Mouse (Mus musculus): ENCODE measurements around the gene Asb18. TPM values are rescaled to one million over a fixed set of nuclear protein-coding genes. Genes with fewer than 3 reads are reported as not detected.

The Asb18 gene
- 10 to 100 TPM; 21.8 to 26.9 TPM for total RNA-seq (2021)
- long read RNA-seq, experiment 1, partial matches to known transcripts, result 0 of 7 reads
- long read RNA-seq, experiment 1, other reads (novel, unspliced or antisense), result 7 of 7 reads
- long read RNA-seq, experiment 2, partial matches to known transcripts, result 0 of 10 reads
- long read RNA-seq, experiment 2, other reads (novel, unspliced or antisense), result 10 of 10 reads

DNA sequence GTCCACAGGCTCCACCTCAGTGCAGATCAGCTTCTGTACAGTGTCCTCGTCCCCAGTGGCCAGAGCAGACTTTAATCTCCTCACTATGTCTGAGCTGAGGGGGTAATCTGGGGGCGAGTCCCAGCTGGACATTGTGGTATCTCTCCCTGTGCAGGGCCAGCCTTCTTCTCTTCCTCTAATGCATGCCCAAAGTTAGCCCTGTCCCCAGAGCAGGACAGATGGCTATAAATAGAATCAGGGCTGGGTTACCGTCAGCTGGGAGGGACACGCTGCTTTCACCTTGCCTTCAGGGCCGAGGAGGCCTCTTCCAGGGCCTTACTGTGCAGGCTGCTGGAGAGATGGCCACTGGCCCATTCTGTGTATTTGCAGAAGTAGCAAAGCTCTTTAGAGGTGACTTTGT, at the start of gene Asb18:
TSS of gene Asb18 (minus strand) at position 221 of the 400 bp plus-strand sequence.
- intact Hi-C loops (cut with DNase I), result no loop called here
- DNase-seq, result no peak

DNA sequence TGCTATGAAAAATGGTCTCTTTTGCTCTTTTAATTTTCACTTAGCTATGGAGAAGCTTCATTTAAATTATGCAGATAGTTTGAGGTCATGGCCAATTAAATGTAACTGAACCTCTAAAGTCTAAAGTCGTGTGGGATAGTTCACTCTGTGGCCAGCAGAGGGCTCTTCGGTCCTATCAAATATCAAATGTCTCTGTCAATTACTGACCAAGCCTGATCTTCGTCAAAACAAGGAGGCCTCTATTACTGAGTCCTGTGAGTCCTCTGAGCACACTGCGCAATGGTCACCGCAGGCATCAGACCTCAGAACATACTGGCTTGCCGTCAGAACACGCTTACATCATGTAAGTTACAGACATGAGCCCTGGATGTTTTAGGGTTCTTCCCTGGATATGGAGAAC, 46.1 kb upstream of the Asb18 start:
- intact Hi-C loops (cut with DNase I), result loop anchor here (2.0 to 10.0 kb wide), 2 partner anchors 530 to 894 kb away; partner anchors contain the start of gene Prlh
- DNase-seq, result peak; percentile 26 to 45

DNA sequence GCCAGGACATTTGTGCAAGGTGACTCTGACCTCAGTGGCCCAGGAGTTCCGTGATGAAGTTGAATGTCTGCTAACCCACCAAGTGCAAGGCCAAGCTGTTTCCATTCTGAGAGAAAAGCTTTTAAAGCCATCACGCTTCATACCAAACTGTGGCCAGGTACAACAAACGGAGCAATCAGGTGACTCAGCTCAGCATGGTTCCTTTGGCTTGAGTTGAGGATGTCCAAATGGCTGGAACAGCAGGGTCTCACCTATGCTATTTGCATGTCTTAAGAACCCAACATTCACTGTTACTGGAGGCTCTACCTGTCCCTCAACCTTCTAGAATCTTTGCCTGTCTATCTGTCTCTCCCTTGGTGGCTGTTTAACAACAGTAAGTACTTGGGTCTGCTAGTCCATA, 45.6 kb upstream of the Asb18 start:
- intact Hi-C loops (cut with DNase I), result loop anchor here (2.0 to 10.0 kb wide), 2 partner anchors 531 to 895 kb away; partner anchors contain the start of gene Prlh
- DNase-seq, result no peak

DNA sequence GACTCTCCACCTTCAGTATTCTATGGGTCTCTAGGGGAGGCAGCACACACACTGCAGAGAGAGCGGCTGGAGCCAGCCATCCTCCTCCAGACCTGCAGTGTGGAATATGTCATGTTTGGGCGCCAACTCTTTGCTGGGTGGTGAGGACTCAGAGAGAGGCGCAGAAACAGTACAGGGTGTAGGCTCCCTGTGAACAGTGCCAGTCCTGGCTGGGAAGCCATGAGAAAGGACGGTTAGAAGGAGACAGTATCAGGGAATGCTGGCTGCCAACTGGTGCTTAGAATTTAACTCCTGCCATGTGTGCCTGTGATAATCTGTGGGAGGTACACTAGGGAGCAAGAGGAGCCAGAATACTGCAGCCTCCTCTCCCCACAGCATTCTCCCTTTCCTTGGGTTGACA, 40.5 kb upstream of the Asb18 start:
- no peak for DNase-seq
- intact Hi-C loops (cut with DNase I), result loop anchor here (5.0 kb wide), 1 partner anchor 192 kb away; no protein-coding TSS in a partner anchor

DNA sequence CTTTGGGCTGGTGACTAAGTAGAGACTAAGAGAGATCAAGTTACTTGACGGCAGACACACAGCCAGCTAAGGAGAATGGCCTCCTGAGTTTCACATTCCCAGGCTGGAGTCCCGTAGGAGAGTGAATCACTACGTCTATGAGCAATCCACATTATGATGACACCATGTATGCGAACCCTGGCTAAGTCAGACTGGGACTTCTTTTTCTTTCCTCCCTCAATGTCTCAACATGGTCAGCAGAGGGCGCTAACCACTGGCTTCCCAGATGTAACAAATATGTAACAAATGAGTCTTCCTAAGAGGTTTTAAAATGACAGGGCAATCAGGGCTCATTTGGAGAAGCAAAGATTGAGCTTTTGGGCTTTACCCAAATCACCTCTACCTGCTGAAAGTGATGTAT, 36.9 kb upstream of the Asb18 start:
- peak in 1 of 2 experiments; percentile 20 for DNase-seq
- intact Hi-C loops (cut with DNase I), result no loop called here

DNA sequence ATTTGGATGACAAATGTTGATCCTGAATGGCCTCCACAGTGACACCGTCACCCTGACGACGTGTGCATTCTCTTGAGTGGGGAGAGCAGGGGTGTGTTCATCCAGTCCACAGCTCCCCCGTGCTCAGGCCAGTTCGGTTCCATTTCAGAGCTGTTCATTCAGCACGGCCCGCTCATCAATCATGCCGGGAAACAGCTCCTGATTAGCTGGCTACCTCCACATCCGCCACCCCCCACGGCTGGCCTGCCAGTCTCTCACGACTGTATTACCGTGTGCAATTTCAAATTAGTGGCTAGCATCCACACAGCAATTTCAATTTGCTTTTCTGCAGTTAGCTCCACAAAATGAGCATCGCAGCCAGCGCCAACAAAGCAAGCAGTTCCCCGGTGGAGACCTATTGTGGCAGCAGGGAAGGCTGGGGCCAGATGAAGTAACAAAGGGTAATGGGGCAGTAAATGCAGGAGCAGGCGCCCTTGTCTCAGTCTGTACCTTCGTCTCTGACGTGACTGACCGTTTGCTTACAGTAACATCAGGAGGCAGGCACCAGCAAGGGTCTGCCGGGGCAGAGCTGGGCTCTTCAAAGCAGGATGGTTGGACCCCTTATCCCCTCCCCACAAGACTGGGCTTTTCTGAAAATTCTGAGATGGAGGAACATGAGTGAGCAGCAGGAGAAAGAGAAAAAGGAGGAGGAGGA, 35.7 kb upstream of the Asb18 start:
- intact Hi-C loops (cut with DNase I), result no loop called here
- DNase-seq, result no peak

DNA sequence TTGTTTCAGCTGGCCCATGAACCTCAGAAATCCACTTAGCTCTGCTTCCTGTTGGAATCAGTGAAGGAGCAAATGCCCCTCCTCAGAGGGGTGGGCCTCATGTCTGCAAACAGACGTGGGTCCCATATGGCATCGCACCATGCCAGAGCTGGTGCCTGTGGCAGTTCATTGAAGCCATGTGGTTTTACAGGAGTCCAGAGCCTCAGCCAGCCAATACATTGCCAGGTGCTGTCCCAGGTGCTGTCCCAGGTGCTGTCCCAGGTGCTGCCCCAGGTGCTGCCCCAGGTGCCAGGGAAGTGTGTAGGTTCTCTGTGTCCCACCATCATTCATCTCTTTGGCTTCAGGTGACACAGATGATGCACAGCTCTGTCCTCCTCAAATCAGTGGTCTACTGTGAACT, 13.8 kb upstream of the Asb18 start:
- DNase-seq, result no peak
- intact Hi-C loops (cut with DNase I), result no loop called here

DNA sequence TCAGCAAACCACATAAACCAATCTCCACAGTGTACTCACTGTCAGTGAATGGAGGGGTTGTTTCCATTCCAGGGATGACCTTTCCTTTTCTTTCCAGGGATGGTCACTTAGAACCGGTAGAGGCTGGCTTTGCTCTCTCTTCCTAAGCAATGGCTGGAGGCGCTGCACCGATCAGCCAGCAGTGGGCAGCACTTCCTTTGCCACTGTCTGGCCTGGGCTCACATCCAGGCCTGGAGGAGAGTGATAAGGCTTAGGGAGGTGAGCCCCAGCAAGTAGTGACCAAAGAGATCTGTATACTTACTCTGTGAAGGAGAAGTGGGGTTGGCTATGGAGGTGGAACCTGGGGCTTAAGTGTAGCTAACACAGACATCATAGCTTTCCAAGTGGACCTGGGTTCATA, 12.5 kb upstream of the Asb18 start:
- intact Hi-C loops (cut with DNase I), result no loop called here
- DNase-seq, result peak in 1 of 2 experiments; percentile 29

DNA sequence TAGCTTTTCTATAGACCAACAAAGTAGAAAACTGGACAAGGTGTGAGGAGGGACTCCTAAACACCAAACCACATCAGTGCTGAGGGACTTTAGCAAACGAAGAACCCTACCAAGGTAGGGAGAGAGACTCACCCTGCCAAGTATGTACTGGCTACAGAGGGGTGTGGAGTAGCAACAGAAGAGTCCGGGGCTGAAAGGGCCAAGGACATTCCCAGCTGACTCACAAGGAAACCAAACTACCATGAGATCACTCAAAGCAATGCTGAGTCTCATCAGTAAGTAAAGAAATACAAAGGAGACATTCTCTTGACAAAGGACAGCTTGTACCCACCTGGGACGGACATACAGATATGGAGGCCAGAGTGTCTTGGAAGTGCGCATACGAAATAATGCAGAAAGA, 5.9 kb upstream of the Asb18 start:
- DNase-seq, result no peak
- intact Hi-C loops (cut with DNase I), result no loop called here

DNA sequence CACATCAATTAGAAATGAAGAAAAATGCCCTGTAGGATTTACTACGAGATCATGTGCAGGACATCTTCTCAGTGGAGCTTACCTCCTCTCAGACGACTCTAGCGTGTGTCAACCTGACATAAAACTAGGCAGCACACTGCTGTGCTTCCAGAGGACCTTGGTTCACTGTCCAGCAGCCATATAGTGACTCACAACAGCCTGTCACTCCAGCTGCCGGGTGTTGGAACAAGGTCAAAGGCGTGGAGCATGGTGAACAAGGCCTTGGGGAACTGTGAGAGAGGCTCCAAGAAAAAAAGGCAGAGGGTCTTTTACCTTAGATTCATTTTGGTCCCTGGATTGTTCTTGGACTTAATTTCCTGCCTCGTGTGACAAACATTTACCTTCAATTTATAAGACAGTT, 3.6 kb upstream of the Asb18 start:
- DNase-seq, result no peak
- intact Hi-C loops (cut with DNase I), result no loop called here

DNA sequence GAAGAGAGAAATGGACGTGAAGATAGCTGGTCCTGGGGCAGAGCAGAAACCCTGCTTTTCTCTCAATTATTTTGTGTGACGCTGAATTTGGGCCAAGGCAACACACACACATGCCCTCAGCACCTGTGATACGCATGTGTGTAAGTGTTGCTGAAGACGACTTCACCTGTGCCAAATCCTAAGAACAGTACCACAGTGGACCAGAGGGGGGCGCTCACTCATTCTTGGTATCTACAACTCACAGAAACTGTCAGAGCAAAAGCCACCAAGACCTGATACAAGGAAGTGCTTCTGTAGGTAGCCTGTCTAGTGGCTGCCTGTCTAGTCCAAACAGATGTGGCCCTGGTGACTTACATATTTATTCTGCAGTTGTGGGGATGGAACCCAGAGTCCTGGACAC, 1.2 kb downstream of the Asb18 start:
- intact Hi-C loops (cut with DNase I), result no loop called here
- no peak for DNase-seq

DNA sequence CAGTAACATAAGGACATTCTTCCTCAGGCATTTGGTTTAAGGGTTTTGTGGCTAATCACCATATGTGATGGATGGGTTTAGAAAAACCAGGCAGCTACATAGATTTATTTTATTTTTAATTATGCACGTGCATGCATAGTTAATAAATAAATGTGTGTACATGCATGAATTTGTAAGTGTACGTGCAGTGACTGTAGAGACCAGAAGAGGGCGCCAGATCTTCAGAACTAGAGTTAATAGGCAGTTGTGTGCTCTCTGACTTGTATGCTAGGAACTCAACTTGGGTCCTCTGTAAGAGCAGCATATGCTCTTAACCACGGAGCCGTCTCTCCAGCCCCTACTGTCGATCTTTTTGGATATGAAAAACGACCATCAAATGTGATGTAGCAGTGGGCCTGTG, 1.6 kb downstream of the Asb18 start:
- intact Hi-C loops (cut with DNase I), result no loop called here
- DNase-seq, result no peak

DNA sequence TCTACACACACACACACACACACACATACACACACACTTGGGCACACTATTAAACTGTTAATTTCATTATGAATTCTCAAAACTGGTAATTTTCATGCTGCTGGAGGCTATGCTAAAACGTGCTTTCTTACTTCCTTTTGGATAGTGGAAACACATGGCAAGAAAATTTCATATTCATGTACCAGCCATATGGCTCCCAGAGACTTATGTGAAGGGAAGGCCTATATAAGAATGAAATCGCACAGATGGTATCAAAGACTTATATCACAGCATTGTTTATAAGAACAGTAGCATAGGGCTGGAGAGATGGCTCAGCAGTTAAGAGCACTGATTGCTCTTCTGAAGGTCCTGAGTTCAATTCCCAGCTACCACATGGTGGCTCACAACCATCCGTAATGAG, 2.3 kb downstream of the Asb18 start:
- DNase-seq, result no peak
- intact Hi-C loops (cut with DNase I), result no loop called here

DNA sequence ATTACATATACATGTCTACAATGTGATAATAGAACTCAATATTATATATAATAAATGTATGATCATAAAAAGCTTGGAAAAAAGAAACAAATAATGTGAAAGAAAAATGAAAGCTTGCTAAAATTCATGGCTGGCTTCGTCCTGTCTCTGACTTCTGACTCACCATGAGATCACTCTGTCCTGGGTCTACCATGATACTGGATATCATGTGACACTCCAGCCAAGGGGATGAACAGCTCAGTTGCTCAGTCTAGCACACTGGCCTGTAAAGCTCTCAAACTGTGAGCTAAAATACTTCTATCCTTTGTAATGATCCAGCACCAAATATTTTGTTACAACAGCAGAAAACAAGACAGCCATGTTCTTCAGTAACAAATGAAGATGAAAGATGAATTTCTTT, 4.4 kb downstream of the Asb18 start:
- intact Hi-C loops (cut with DNase I), result no loop called here

DNA sequence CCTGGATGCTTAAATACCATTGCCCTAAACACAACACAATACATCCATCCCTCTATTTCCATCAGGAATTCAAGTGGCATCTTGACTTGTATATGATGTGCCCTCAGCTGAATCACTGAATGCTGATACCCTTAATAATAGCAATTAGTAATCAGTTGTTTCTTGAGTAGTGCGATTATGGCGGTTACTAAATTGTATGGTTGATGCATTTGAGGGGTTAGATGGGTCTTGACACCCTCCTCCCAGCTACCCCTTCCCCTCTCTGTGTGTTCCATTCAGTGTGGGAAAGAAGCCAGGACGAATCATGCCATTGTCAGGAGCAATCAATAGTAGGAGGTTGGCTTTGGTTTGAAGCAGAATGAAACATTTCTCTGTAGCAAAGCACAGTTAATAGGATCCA, 5.3 kb downstream of the Asb18 start:
- no peak for DNase-seq

More for the DNA sequence above, 4.4 kb downstream of the Asb18 start:
- no peak for DNase-seq

DNA sequence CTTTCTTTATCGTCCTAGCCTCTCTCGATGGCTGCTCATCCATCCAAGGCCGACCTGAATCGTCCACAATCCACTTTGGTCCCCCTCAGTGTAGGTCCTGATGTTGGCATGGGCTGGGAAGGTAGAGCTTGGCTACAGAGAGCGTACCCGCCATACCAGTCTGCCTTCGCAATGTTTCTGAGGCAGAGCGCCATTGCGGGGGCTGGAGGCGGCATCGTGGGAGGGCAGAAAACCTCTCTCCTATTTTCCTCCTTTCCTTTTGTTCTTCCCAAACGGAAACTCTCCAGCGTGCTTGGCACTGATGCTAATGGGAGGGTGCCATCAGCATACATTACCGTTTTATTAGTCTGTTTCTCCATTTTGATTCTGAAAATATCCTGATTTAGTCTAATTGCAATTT, 7.8 kb downstream of the Asb18 start:
- DNase-seq, result no peak
- intact Hi-C loops (cut with DNase I), result no loop called here

More for the DNA sequence above, 5.3 kb downstream of the Asb18 start:
- intact Hi-C loops (cut with DNase I), result no loop called here

DNA sequence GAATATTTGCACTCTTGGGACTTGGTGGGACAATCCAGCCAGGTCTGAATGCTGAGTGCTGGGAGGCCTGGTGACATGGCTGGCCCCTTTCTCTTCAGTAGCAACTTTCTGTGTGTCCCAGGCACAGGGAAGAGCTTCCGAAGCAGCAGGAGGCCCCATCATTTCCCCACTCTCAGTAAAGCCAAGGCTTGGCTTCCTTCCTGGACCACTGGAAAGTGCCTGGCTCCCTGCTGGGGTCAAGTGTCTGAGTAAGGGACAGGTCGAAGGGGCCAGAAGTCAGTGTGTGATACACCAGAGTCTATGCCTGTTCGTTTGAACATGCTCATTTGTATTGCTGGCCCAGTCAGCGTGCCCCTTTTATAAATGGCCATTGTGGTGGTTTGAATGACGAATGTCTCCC, 13.5 kb downstream of the Asb18 start:
- intact Hi-C loops (cut with DNase I), result no loop called here
- DNase-seq, result no peak

DNA sequence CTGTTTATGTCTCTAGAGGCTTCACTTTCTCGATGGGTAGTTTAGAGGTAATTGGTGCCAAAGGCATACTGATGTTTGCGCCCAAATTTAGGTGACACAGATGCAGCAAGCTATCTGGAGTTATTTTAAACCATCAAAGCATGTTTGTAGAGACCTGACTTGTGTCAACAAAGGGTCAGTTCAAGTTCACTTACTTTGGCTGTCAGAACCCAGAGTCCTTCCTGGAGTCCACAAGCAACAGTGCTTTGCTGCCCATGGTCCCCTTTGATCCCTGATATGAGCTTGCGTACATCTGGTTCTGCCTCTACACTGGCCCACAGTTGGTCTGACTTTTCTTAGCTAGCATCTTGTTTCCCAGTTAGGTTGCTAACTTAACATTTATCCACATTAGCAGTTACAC, 14.6 kb downstream of the Asb18 start:
- intact Hi-C loops (cut with DNase I), result no loop called here
- DNase-seq, result no peak

DNA sequence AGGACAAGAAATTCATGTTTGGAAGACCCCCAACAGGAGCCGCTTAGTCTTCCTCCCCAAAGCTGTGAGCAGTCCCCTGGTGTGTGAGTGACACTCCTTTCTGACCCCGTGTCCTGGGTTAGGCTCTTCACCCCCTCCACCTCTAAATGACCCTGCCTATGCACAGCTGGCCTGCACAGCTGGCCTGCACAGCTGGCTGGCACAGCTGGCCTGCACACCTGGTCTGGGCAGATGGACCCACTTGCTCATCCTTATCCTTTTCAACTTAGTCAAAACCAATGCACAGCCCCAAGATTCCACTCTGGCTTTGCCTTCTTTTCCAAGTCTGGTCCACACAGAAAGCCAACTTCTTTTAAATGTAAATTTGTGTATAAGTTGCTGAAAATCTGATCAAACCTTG, 15.8 kb downstream of the Asb18 start:
- DNase-seq, result no peak
- intact Hi-C loops (cut with DNase I), result no loop called here

DNA sequence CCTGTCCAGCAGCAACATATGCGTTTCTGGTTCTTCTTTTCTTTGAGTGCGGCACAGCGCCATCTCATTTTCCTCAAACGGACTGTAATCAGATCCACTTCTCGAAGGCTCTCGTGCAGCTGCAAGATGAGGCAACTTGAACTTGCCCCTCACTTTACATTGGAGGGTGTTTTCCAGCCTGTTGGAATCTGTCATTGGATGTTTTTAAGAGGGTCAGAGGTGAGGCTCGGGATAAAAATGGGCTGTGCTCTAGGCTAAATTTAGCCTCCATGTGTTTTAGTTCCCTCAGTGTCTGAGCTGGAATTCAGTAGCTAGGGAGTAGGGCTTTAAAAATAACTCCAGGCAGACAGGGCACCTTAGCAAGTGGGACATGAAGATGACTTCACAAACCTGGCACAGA, 16.4 kb downstream of the Asb18 start:
- DNase-seq, result no peak
- intact Hi-C loops (cut with DNase I), result no loop called here

DNA sequence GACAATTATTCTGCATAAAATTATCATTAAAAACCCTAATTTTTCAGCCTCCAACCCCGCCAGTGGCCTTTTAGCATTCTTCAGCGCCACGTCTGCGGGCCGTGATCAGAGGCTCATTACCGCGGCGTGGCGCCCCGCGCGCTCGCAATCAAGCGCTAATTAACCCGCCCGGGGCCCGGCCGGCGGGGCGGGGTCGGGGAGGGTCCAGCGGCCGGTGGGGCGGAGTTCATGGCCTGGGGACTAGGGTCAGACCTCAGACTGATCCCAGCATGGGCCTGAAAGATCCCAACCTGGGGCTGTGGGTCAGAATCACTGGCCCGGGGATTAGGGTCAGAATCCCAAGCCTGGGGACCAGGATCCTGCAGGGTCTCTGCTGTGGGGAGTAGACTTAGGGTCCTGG, 22.2 kb downstream of the Asb18 start:
- DNase-seq, result no peak
- intact Hi-C loops (cut with DNase I), result no loop called here

DNA sequence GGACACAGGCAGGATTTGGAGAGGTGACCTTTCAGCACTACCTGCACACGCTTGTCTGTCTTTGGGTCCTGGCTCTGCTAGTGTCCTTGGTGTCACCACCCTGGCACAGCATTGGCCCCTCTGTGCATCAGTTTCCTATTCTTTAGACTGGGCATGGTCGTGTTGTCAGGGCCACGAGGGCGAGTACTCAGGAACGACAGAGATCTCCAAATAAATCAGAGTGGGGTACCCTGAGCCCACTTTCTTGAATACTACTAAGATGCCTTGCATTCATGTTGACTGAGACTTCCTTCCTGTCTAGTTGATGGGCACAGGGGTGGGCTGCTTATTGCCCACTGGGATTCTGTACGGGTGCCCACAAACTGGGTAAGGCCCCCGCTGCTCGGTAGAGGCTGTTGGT, 37.2 kb downstream of the Asb18 start:
- intact Hi-C loops (cut with DNase I), result no loop called here

More for the DNA sequence above, 37.2 kb downstream of the Asb18 start:
- no peak for DNase-seq
